Mouse (Mus musculus): ENCODE measurements around the gene Gp6.
"Not testable (repeated sequence)": the region's sequence is repeated elsewhere in the genome, so short reads cannot be mapped to it uniquely, and the experiment has no call there.

The Gp6 gene

DNA sequence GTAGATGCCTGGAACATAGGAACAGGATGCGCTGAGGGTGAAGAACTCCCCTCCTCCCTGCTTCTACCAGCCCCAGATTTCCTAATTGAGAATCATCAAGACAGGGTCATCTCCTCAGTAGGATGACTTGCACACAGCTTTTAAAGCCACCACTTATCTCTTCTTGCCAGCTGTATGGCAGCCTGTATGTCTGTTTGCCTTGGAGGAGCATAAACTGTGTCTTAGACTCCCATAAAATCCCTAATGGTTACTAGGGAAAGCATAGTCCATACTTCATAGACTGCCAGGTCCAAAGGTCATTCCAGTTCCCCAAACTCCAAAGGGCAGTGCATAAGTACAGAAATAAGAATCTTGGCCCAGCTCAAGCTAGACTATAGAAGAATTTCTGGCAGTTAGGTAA, at the start of gene Gp6:
TSS of gene Gp6 (minus strand) at position 15 of the 400 bp plus-strand sequence.
- no peak for DNase-seq (ENCODE audit: low spot score)

GRCm38 (mm10) chr7:4447138-4447537, 49.6 kb upstream of the Gp6 start:
- no peak for DNase-seq (ENCODE audit: low spot score)

DNA sequence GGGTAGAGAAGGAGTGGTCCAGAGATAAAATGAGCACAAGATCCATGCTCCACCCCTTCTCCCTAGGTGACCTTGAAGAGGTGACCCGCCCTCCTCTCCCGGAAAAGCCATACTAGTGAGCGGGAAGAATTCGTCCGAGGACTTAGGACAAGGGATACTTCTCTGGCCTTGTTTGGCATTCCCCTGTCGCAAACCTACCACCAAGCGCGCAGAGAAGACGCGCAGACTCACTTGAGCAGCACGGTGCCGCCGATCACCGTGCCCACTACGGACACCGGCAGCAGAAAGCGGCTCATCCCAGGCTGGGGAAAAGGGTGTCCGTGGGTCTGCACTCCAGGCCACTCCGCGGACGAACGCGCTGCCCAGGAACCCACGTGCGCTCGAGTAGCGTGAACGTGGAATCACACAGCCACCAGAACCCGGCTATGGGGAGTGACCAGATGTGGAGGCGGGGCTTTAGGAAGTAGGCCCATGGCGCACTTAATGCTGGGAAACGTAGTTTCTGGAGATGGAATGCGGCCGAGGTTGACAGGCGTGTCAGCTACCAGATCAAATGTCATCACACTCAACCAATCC, 47.8 kb upstream of the Gp6 start, which contains the start of gene Rdh13:
TSS of gene Rdh13 (minus strand) at position 434 of the 576 bp plus-strand sequence.
- peak; percentile 91 for DNase-seq (ENCODE audit: low spot score)

DNA sequence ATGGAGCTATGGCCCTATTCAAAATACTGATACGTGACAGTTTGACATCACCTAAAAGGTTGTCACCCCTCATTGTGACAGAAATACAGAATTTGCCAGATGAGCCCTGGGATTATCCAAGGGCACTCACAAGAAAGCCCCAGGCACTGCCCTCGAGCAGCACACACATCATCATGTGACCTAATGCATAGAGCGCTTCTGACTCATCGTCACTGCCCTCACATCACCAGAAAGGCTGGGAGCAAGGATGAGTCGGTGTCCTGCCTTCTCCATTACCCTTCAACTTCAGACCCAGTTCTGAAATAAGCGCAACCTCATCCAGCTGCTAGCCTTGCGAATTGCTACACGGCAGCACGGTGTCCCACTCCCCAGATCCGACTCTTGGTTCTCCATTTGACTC, 43.0 kb upstream of the Gp6 start:
- DNase-seq (ENCODE audit: low spot score) = no peak

DNA sequence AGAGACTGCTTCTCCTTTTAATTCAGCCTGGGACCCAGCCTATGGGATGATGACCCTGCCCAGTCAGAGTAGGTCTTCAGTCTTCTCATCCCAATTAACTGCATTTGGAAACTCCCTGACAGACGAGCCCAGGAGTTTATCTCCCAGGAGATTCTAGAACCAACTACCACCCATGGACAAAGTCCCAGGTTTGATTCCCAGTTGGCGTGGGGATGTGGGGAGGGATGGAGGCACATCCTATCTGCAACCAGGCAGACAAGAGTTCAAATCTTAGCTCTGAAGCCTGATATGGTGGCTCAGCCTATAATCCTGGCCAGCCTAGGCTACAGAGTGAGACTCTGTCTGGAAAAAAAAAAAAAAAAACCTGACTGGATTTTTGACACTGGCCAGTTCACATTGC, 40.2 kb upstream of the Gp6 start:
- no peak for DNase-seq (ENCODE audit: low spot score)

GRCm38 (mm10) chr7:4432026-4432425, 34.5 kb upstream of the Gp6 start:
- DNase-seq (ENCODE audit: low spot score) = no peak

DNA sequence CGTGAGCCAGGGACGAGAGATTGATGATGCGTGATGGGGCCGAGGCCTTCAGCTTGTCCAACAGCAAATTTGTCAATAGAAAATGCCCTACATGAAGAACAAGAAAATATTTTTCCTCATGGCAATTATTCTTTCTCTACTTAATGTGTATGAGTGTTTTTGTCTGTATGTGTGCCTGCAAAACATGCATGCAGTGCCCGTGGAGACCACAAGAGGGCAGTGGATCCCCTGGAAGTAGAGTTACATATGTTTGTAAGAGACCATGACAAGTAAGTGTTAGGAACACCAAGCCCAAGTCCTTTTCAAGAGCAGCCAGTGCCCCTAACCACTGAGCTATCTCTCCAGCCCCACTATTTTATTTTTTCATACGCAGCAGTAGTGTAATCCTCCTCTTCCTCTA, 34.0 kb upstream of the Gp6 start:
- DNase-seq (ENCODE audit: low spot score) = peak; percentile 30

- DNase-seq (ENCODE audit: low spot score) = no peak
Measured at GRCm38 (mm10) chr7:4430246-4430844, 32.8 kb upstream of the Gp6 start.

- peak; percentile 73 for DNase-seq (ENCODE audit: low spot score)
Measured at GRCm38 (mm10) chr7:4427161-4427912, 29.8 kb upstream of the Gp6 start.

GRCm38 (mm10) chr7:4420230-4420629, 22.7 kb upstream of the Gp6 start:
- DNase-seq (ENCODE audit: low spot score) = no peak

- no peak for DNase-seq (ENCODE audit: low spot score)
Measured at GRCm38 (mm10) chr7:4419681-4420080, 22.1 kb upstream of the Gp6 start.

DNA sequence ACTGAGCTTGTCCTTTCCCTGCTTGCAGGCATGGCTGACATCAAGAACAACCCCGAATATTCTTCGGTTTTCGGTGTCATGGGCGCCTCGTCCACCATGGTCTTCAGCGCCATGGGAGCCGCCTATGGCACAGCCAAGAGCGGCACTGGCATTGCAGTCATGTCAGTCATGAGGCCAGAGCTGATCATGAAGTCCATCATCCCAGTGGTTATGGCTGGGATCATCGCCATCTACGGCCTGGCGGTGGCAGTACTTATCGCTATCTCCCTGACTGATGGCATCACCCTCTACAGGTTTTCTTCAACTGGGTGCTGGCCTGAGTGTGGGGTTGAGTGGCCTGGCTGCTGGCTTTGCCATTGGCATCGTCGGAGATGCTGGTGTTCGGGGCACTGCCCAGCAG, 14.9 kb upstream of the Gp6 start:
- not testable (repeated sequence) for DNase-seq (ENCODE audit: low spot score)

- no peak for DNase-seq (ENCODE audit: low spot score)
Measured at GRCm38 (mm10) chr7:4373521-4373920, 24.0 kb downstream of the Gp6 start.

DNA sequence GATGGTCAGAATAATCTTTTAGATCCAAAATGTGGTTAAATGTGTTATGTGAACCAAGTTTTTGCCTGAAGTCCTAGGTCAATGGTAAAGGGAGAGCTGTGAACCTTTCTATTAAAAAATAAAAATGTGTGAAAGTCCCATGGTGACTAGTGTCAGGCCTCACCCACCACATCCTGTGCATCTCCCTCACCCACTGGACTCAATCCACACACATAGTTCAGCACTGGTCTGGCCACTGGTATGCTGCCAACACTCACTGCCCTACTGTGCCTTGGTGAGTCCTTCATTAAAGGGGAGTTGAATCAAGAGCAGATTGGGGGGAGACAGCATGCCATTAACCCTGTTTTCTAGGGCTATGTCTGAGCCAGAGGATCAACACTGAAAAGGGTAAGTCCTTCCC, 60.0 kb downstream of the Gp6 start, which contains the start of gene Ncr1:
TSS of gene Ncr1 (plus strand) at position 216 of the 400 bp plus-strand sequence.
- no peak for DNase-seq (ENCODE audit: low spot score)

DNA sequence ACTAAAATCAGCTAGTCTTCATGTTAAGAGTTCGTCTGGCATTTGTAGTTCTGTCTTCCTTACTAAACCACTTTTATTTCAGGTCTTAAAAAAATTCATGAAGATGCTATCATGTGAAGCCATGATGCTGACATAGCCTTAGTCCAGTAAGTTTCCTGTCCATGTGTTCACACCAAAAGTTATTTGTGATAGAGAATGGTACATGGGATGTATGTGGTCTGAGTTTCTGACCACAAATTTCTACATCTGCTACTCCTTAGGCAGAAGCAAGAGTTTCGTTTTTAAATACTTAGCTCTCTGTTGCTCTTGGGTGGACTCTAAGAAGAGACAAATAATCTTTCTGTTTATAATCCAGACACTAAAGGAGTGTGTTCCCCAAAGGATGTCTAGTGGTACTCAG, 74.2 kb downstream of the Gp6 start:
- DNase-seq (ENCODE audit: low spot score) = no peak

Data from yolk sac, embryonic 10.5 days (tissue).